Mouse (Mus musculus) gastrocnemius, adult 2 months (tissue): ENCODE results near the gene Pnkp. TPM values are rescaled to one million over a fixed set of nuclear protein-coding genes. Genes with fewer than 3 reads are reported as not detected.
A peak's percentile ranks its signal among the peaks of the same experiment; 100 is the strongest.

ENCODE experiments used
- DNase-seq: peaks from one replicate; pipeline ENCODE4 v3.0.0; 2022
- H3K27ac ChIP-seq: fragments of 200-600 bp; 2 replicates; pipeline ENCODE4 v1.8.1; 2022; ENCODE audit warnings: mild to moderate bottlenecking
- H3K4me3 ChIP-seq: fragments of 200-600 bp; 2 replicates; pipeline ENCODE4 v1.8.1; 2022; ENCODE audit warnings: mild to moderate bottlenecking, moderate library complexity
- CTCF ChIP-seq: fragments of 200-600 bp; IDR thresholded peaks from 2 replicates; pipeline ENCODE4 v1.8.1; 2022; ENCODE audit warnings: antibody characterized with exemption, mild to moderate bottlenecking, moderate library complexity
- intact Hi-C: fragments of 180-260 bp; cut with DNase I; formaldehyde crosslinking; loops from one replicate; pipeline ENCODE4 v1.15.1; 2025
- total RNA-seq, 2 experiments: library from RNA; stranded (reverse); gene quantifications; 2 replicates each; pipeline ENCODE4 v1.2.3; 2021

The Pnkp gene
- total RNA-seq, 2 experiments from 2014 or later = 19.4 to 21.2 TPM

DNA sequence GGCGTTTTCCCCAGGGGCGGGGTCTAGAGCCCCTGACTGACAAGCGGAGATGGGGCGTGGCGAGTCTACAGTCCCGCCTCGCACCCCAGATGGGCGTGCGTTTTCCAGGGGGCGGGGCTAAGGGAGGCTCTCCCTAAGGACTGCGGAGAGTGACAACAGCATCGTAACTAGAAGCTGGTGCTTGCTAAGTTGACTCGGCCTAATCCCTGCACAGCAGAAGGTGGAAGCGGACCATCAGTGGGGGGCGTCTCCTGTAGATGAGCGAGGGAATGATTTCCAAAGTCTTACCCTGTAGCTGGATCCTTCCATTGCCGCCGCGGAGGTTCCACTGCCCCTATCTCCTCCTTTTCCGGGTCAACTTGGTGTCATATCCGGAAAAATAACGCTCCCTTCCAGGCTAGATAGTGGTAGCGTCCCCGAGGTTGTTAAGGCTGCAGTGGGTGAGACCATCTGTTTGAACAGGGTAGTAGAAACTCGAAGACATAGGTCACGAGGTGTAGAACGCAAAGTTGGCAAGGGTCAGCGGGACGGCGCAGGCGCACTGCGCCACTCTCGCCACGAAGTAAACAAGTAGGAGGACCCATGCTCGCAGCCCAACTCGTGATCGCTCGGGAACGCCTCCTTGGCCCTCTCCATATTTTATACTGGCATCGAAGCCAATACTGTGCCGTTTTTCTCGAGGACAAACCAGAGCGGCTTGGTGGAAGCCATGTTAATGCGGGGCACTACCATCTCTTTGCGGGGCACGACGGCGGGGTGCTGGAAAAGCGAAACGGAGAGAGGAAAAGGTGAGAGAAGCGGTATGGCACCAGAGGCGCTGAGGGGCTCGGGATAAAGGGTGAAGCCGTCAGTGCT lies 8.2 kb upstream of the Pnkp start, which contains the start of the genes Akt1s1 and Tbc1d17:
Gene Akt1s1 (plus strand): TSS at position 431 of the 855 bp plus-strand sequence.
Gene Tbc1d17 (minus strand): TSS at position 519 of the 855 bp plus-strand sequence.
- Histone ChIP-seq H3K4me3 (peak within 1 kb of the TSS; percentile 92), H3K27ac (peak within 1 kb of the TSS; percentile 97)
- DNase-seq = peak; percentile 99
- no peak for TF ChIP-seq CTCF
- intact Hi-C loops = no loop called here

DNA sequence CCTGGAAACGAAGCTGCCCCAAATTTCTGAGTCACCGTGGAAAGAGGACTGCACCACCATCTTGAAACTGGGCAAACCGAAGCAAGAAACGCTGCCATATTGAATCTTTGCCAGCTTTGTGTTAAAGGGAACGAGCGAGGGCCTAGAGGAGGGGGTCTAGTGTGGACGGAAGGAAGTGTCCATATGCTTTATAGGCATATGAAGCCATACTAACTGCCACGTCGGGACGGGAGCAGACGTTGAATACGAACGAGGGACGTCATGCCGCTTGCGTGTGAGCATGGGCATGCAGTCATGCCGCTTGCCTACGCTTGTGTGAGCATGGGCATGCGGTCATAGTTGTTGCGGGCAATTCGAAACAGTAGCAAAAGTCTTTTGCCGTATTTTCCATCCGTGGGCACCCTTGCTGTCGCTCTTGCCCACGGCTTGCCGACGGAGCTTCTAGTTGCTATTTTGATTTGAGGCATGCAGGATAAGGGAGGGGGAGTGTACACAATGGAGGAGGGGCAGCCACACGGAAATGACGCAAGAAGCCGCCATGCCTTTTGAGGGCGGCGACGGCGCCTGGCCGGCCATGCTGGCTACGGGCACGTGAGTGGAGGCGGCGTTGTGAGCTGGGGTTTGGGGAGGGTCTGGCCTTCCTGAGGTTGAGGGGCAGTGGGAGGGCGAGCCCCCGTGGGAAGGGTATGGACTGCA lies 7.4 kb upstream of the Pnkp start:
- peak; percentile 95 for DNase-seq
- Histone ChIP-seq H3K4me3 (peak overlapping the region; percentile 92), H3K27ac (peak overlapping the region; percentile 97)
- intact Hi-C loops = no loop called here
- TF ChIP-seq CTCF = no peak

DNA sequence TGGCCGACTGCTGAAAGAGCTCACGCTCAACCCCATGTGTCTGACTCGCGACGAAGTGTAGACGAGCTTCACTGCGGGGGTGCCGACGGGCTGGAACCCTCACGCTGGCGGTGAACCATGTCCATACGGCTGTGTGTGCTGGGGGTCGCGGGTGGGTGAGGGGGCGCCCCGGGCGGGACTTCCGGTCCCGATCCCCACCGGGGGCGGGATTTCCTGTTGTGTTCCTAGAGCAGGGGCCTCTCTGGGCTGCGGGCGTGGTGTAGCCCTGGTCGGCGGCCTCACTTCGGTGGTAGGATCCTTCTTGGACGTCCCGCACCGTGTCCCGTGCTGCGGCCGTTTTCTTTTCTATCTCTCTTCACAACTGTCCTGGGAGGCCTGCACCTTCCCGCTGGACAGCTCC lies 6.8 kb upstream of the Pnkp start:
- H3K27ac ChIP-seq = peak overlapping the region; percentile 97
- peak overlapping the region; percentile 92 for H3K4me3 ChIP-seq
- no peak for TF ChIP-seq CTCF
- intact Hi-C loops = no loop called here
- peak; percentile 85 for DNase-seq

DNA sequence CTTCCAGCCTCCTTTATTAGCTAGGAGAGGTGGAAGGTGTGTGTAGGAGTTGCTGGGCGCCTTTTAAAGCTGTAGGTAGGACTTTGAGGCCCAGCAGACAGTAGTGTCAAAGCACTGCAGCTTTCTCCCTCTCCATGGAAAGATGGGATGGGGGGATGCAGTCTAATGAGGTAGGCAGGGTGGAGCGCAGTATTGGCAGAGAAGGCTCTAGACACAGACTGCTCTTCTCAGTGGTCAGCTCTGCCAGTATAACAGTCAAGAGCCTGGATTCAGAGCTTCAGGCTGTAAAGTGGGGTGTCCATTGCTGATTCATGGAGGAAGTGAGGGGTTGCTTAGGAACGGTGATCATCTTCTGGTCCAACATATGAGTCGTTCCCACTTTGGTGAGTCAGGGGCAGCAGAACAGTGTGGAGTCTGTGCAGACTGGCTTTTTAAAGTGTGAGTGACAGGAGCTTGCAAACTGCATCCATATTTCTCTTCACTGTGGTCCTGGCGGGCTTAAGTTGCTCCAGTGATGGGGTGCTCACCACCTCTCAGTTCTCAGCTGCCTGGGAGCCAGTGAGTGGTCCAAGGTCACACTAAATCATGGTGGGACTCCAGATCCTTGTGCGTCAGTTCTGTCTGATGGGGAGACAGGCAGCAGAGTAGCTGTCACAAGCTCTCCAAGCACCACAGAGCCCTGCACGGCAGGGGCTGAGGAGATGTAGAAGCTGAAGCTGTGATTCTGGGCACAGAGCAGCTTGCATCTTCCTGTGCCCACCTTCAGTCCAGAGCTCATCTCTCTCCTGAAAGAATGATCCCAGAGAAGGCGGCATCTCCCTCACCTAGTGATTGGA lies 5.9 kb upstream of the Pnkp start:
- Histone ChIP-seq H3K27ac (peak overlapping the region; percentile 97), H3K4me3 (peak overlapping the region; percentile 92)
- no peak for DNase-seq
- no peak for TF ChIP-seq CTCF
- intact Hi-C loops = no loop called here

DNA sequence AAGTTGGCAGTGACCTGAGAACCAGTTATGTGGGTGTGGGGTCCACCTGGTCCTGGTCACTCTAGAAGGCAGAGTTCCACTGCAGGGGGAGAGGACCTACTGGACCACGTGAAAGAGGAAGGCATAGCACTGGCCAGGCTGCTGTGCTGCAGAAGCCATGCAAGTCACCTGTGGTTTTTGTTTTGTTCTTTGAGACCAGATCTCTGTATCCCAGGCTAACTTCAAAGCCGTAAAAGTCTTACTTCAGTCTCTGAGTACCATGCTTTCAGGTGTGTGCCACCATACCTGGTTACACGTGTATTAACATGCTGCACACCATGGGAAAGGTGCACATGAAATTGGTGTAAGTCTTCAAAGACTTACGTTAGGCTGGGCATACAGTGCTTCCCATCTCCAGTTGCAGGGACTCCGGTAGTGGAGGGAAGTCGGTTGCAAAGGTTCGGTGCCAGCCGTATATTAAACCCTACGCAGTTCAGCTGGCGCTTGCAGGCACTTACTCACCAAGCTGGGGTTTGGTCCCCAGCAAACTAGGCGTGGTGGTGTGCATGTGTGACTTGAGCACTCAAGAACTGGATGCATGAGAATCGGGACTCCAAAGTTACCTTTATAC lies 5.2 kb upstream of the Pnkp start:
- DNase-seq = no peak
- TF ChIP-seq CTCF = no peak

DNA sequence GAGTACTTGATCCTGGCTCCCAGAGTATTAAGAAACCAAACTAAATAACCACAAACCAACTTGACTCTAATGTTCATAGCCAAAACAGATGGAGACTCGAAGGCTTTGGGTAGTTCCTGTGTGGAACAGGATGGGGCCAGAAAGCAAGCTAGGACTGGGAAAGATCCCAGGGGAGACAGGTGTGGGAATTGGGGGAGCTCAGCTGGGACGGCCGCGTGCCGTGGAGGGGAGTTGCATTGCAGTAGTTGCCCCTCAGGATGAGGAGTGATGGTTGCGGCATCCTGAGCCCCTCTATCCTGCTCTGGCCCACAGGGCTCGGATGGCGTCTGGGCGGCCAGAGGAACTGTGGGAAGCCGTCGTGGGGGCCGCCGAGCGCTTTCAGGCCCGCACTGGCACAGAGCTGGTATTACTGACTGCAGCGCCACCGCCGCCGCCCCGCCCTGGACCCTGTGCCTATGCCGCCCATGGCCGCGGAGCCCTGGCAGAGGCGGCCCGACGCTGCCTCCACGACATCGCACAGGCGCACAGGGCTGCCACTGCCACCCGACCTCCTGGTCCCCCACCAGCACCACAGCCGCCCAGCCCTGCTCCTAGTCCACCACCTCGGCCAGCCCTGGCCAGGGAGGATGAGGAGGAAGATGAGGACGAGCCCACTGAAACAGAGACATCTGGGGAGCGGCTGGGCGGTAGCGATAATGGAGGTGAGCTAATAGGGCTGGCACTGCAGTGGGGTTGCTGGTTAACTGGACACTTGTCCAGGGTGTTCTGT lies 4.5 kb upstream of the Pnkp start:
- DNase-seq = peak; percentile 42
- no peak for TF ChIP-seq CTCF
- Histone ChIP-seq H3K4me3 (no peak overlapping the region), H3K27ac (no peak overlapping the region)
- intact Hi-C loops = no loop called here

More for the DNA sequence above, 5.2 kb upstream of the Pnkp start:
- Histone ChIP-seq H3K27ac (no peak overlapping the region), H3K4me3 (peak overlapping the region; percentile 92)
- intact Hi-C loops = no loop called here

DNA sequence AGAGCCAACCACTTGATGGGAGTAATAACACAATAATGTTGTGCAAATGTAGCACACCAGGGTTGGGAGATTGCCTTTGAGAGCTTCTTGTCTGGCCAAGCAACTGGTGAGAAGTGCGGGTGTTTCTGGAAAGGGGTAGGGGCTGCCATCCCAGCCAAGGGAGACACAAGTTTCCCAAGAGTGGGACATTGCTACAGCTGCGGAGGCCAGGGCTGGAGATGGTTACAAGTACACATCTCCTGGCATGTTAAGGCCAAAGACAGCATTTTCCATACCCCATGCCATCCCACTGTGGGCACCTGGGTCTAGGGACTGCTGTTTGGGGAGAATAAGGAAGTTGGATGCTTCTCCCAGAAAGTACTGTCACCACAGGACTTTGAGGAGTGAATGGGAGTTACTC lies 3.9 kb upstream of the Pnkp start:
- DNase-seq = no peak
- intact Hi-C loops = no loop called here

DNA sequence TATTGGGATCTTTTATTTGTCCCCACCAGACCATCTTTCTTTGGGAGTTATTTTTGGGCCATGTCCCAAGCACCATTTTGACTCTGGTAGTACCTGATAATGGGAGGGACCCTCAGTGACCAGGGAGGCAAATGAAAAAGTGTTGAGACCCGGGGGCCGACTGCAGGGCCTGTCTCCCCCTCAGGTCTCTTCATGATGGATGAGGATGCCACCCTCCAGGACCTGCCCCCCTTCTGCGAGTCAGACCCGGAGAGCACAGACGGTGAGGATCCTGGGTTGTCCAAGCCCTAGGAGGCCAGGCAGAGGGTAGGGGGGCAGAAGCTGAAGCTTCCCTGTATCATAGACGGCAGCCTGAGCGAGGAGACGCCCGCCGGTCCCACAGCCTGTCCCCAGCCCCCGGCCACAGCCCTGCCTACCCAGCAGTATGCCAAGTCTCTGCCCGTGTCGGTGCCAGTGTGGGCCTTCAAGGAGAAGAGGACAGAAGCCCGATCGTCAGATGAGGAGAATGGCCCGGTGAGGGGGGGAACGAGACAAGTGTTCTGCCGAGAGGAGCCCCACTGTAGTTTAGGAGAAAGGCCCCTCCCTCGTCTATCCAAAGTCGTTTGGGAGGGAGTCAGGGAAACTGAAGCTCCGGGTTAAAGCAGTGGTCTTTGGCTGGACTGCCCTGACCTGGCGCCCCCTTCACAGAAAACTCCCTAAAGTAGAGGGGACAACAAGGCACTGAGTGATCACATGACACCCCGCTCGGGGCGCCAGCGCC lies 3.2 kb upstream of the Pnkp start:
- peak overlapping the region; percentile 80 for H3K4me3 ChIP-seq
- TF ChIP-seq CTCF = no peak
- intact Hi-C loops = no loop called here
- DNase-seq = peak; percentile 49
- peak overlapping the region; percentile 92 for H3K27ac ChIP-seq

More for the DNA sequence above, 3.9 kb upstream of the Pnkp start:
- Histone ChIP-seq H3K27ac (peak overlapping the region; percentile 13; the same call in 1 of the 2 replicates), H3K4me3 (peak overlapping the region; percentile 80; the same call in 1 of the 2 replicates)
- no peak for TF ChIP-seq CTCF

DNA sequence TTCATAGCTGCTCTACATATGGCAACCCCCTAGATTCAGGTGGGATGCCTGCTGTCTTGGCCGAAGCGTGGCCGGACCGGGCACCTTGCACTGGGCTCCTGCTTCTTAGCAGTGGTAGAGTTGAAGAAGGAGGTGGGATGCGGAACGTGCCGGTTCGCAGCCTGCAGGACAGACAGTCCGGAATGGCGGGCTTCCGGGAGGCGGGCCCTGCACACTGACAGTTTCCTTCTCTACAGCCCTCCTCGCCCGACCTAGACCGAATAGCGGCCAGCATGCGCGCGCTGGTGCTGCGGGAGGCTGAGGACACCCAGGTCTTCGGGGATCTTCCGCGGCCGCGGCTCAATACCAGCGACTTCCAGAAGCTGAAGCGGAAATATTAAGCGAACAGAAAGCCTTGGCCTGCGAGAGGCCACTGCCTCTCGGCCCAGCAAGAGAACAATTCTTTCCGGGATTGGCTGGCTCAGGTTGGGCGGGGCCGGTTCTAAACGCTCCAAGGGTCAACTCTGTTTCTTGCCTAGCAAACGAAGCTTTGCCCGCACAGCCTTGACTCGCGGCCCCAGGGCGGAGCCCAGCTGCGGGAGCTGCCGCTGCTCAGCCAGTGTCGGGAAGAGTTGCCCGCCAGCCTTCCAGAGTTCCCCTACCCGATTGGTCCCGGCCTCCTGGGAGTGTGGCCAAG lies 2.4 kb upstream of the Pnkp start:
- peak overlapping the region; percentile 80 for H3K4me3 ChIP-seq
- TF ChIP-seq CTCF = no peak
- peak; percentile 91 for DNase-seq
- peak overlapping the region; percentile 92 for H3K27ac ChIP-seq
- intact Hi-C loops = no loop called here

DNA sequence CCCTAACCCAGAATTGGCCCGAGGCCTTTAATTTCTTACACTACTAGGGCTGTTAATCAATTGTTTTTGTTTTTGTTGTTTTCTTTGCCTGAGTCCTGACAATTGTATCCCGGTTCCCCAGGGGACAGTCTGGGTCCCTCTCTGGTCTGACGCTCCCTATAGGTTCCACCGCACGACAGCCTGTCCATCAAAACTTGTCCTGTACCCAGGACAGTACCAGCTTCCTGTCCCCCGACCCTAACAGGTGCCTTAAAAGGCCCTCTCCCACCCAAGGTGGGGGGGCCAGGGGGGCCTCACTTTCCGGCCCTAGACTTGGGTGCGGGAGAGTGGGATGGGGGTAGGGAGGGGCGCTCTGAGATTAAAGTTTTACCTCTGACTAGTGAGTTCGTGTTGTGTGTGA lies 1.9 kb upstream of the Pnkp start:
- DNase-seq = no peak
- Histone ChIP-seq H3K27ac (peak overlapping the region; percentile 92), H3K4me3 (peak overlapping the region; percentile 80)
- peak; percentile 36 for TF ChIP-seq CTCF
- intact Hi-C loops = no loop called here
